Mouse (Mus musculus) small intestine, adult 2 months (tissue): ENCODE data around the gene Igsf21. TPM values are rescaled to one million over a fixed set of nuclear protein-coding genes. Genes with fewer than 3 reads are reported as not detected.

Source experiments
- H3K27ac ChIP-seq: fragments of 200-500 bp; 2 replicates; pipeline ENCODE4 v1.5.1; 2012; ENCODE audit warnings: low read depth, low read length, control low read depth, inconsistent platforms; ENCODE audit not compliant: insufficient read depth
- H3K27me3 ChIP-seq: fragments of 200-500 bp; 2 replicates; pipeline ENCODE4 v1.6.1; 2012; ENCODE audit warnings: mild to moderate bottlenecking, moderate library complexity, low read length, inconsistent platforms; ENCODE audit not compliant: control insufficient read depth, insufficient read depth
- H3K36me3 ChIP-seq: fragments of 200-500 bp; 2 replicates; pipeline ENCODE4 v1.6.1; 2012; ENCODE audit warnings: mild to moderate bottlenecking, low read length, control low read depth, inconsistent platforms; ENCODE audit not compliant: control insufficient read depth, insufficient read depth
- H3K4me1 ChIP-seq: fragments of 200-500 bp; 2 replicates; pipeline ENCODE4 v1.6.1; 2012; ENCODE audit warnings: low read length, inconsistent platforms, mixed read lengths; ENCODE audit not compliant: control insufficient read depth, insufficient read depth, insufficient read length
- H3K4me3 ChIP-seq: fragments of 200-500 bp; 2 replicates; pipeline ENCODE4 v1.5.1; 2012; ENCODE audit warnings: low read depth, mild to moderate bottlenecking, control low read depth, inconsistent platforms, low read length, moderate library complexity
- CTCF ChIP-seq: fragments of 200-500 bp; IDR thresholded peaks from 2 replicates; pipeline ENCODE4 v1.5.1; 2012; ENCODE audit warnings: low read depth, mild to moderate bottlenecking, control low read depth, inconsistent platforms, low read length, moderate library complexity, mixed read lengths; ENCODE audit not compliant: insufficient replicate concordance, insufficient read length; ENCODE audit errors: extremely low read depth
- POLR2A ChIP-seq: fragments of 200-500 bp; IDR thresholded peaks from 2 replicates; pipeline ENCODE4 v1.6.1; 2012; ENCODE audit warnings: low read depth, mild to moderate bottlenecking, control low read depth, inconsistent platforms, low read length, moderate library complexity
- WGBS: fragments of 180-500 bp; shearing (Covaris S2); methylation state at CpG from one replicate; pipeline ENCODE4 v1.1.7; 2018; 5-methylcytosine and 5-hydroxymethylcytosine counted together
- polyA plus RNA-seq: library from polyadenylated mRNA; depleted of rRNA; stranded (reverse); fragments of >200 nt; gene quantifications from 2 replicates; pipeline ENCODE4 v1.2.3, GENCODE M21; 2012

The Igsf21 gene
- polyA plus RNA-seq, 1 experiment, result 1.0 TPM

DNA sequence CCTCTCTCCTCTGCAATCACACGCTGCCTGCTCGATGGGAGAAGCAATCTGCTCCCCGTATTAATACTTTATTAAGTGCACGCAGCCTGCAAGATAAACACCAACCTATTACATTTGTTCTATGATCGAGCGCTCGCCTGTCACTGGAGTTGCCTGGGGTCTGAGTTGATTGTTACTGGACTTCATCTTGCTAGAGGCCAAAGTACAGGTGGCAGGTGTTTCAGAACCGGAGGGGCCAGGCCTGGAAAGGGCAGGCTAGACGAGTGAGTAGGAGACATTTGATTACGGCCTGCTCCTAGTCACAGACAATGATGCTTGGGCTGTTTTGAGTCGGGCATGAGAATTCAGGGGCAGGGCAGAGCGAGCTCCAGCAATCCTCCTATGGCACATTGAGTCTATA, 73.5 kb downstream of the Igsf21 start:
- WGBS, result 29% methylated on average over 12 of the region's 12 CpGs
- no peaks in the 10 kb centered on the region for H3K27me3 ChIP-seq
- no peaks in the 10 kb centered on the region for H3K4me1 ChIP-seq
- H3K36me3 ChIP-seq, result no peaks in the 10 kb centered on the region
- TF ChIP-seq POLR2A, result no peak
- TF ChIP-seq CTCF, result no peak
- H3K4me3 ChIP-seq, result no peak overlapping the region
- H3K27ac ChIP-seq, result no peak overlapping the region

DNA sequence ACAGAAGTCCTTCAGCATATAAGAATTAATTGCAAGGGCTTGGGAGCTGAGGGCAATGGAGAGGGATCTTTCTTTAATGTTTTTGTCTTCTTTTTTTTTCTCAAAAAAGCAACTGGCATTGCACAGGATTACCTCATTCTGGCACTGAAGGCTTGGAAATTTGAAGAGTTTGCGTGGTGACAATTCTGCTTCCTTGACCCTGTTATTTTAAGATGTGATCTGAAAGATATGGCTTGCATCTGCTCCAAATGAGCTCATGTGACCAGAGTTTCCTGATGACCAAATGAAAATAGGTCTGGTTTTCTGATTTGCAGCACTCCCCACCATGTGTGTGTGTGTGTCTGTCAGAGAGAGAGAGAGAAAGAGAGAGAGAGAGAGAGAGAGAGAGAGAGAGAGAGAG, 74.7 kb downstream of the Igsf21 start:
- TF ChIP-seq CTCF (no peak), POLR2A (no peak)
- no peaks in the 10 kb centered on the region for H3K27me3 ChIP-seq
- no peak overlapping the region for H3K27ac ChIP-seq
- no peaks in the 10 kb centered on the region for H3K4me1 ChIP-seq
- 73% methylated on average over 1 of the region's 1 CpGs for WGBS
- no peaks in the 10 kb centered on the region for H3K36me3 ChIP-seq
- no peak overlapping the region for H3K4me3 ChIP-seq

DNA sequence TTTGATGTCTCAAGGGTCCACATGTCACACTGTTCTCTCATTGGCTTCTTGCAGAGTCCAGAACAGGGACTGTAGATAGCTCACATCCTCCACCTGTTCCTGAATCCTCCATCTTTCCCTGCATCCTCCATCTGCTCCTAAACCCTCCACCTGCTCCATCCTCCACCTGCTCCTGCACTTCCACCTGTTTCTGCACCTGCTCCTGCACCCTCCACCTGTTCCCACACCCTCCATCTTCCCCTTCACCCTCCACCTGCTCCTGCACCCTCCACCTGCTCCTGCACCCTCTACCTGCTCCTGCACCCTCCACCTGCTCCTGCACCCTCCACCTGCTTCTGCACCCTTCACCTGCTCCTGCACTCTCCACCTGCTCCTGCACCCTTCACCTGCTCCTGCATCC, 75.4 kb downstream of the Igsf21 start:
- Histone ChIP-seq H3K4me1 (no peaks in the 10 kb centered on the region), H3K27ac (no peak overlapping the region), H3K36me3 (no peaks in the 10 kb centered on the region), H3K4me3 (no peak overlapping the region), H3K27me3 (no peaks in the 10 kb centered on the region)
- TF ChIP-seq CTCF, result no peak
- TF ChIP-seq POLR2A, result no peak

DNA sequence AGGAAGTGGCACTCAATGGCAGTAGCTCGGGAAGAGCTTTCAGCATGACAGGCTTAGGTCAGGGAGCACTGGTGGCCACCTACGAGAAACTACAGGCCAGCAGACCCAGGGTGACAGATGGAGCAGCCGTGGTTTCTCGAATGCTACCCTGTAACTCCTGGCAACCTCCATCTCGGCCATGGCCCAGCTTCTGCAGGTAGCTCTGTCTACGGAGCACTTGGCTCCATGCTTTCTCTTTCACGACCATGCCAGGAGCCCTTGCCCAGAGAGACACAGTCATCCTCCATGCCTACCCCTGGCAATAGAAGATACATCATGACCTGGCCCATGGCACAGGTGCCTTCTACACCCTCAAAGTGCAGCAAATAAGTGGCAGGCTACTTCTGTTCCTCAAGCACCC, 80.7 kb downstream of the Igsf21 start:
- H3K4me1 ChIP-seq, result no peaks in the 10 kb centered on the region

DNA sequence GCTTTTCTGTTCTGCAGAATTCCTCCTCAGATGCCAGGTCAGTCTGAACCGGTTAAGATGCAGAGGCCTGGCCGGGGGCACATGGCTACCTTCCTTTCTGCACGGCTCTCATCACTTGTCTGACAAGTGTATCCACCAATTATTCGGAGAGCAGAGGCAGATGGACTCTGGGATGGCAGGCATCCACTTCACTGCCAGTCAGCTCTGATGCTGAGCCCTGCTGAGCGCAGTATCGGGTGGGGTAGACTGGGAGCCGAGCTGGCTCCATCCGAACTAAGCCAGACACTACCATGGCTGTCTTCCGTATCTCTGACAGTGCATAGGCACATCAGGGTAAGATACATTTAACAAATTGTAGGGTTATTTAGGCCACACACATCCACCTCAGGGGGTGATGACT, 81.9 kb downstream of the Igsf21 start:
- no peaks in the 10 kb centered on the region for H3K4me1 ChIP-seq
- H3K36me3 ChIP-seq, result no peaks in the 10 kb centered on the region
- TF ChIP-seq POLR2A (no peak), CTCF (no peak)
- no peak overlapping the region for H3K4me3 ChIP-seq
- H3K27ac ChIP-seq, result no peak overlapping the region
- 90% methylated on average over 9 of the region's 9 CpGs for WGBS
- H3K27me3 ChIP-seq, result no peaks in the 10 kb centered on the region

More for the DNA sequence above, 80.7 kb downstream of the Igsf21 start:
- H3K27ac ChIP-seq, result no peak overlapping the region
- WGBS, result 75% methylated on average over 7 of the region's 7 CpGs
- TF ChIP-seq POLR2A (no peak), CTCF (no peak)
- no peaks in the 10 kb centered on the region for H3K27me3 ChIP-seq
- no peak overlapping the region for H3K4me3 ChIP-seq
- no peaks in the 10 kb centered on the region for H3K36me3 ChIP-seq

DNA sequence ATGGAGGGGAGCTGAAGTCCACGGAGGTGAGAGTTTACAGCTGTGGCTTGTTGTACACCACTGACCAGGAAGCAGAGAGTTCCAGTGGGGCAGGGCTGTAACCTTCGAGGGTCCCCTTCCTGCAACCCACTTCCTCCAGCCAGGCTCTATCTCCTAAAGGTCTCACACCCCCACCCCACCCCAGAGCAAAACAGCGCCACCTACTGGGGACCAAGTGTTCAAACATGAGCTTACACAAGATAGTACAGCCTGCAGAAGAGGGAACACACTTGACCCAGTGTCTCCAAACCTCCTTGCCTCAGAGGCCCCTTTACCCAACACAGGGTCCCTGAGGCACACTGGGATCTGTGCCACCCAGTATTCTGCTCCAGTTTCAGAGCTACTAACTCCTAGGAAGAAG, 87.0 kb downstream of the Igsf21 start:
- Histone ChIP-seq H3K4me3 (no peak overlapping the region), H3K27me3 (no peaks in the 10 kb centered on the region), H3K27ac (no peak overlapping the region), H3K4me1 (no peaks in the 10 kb centered on the region), H3K36me3 (no peaks in the 10 kb centered on the region)
- 21% methylated on average over 3 of the region's 3 CpGs for WGBS
- TF ChIP-seq CTCF, result peak; percentile 15; the same call in 1 of the 2 replicates
- TF ChIP-seq POLR2A, result no peak

DNA sequence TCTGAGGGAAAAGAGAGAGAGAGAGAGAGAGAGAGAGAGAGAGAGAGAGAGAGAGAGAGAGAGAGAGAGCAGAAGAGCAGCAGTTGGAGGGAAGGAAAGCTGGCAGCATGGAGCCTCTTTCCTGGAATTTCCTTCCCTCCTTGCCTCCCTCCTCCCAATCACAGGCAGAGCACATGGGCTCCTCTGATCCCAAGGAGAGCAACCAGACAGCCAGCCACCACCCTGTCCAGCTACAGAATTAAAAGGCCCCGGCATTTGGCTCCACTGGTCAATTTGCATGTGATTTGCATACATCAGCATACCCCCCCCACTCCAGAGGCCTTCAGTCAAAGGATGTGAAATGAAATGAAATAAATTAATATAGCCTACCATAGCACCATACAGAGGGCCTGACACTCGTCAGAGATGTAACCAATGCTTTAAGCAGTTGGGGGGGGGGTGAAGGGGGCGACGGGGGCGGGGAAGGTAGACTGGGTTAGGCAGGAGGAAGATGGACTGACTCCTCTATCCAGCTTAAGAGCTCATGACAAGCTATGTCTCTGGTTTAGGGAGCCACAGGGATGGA, 91.6 kb downstream of the Igsf21 start:
- no peak overlapping the region for H3K4me3 ChIP-seq
- 57% methylated on average over 5 of the region's 5 CpGs for WGBS

More for the DNA sequence above, 91.6 kb downstream of the Igsf21 start:
- Histone ChIP-seq H3K4me1 (no peaks in the 10 kb centered on the region), H3K36me3 (no peaks in the 10 kb centered on the region), H3K27ac (no peak overlapping the region), H3K27me3 (no peaks in the 10 kb centered on the region)
- no peak for TF ChIP-seq POLR2A
- TF ChIP-seq CTCF, result no peak
